Comparison of ENCODE assay signal across 20 mouse cellular contexts in the genomic region with DNA sequence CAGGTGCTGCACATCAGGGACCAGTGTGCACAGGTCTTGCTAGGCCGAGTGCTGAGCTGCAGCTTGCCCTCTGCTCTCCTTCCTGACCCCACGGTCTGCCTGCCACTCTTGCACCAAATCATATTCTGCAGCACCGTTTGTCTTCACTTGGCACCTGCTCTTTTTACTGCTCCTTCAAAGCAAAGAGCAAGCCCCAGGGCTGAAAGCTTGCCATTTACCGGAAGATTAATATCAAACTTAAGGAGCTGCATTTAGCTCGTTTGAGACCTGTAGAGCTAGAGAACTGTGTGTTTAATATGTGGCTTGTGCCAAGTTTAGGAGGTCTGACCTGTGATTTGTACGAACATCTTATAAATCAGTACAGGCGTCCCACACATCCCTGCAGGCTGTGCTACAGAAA. TPM values are rescaled to one million over a fixed set of nuclear protein-coding genes. Genes with fewer than 3 reads are reported as not detected.
"Had no signal": no experiment of that assay in that cellular context is flagged by ENCODE, and none has a peak within 500 bp of the region (broad histone marks: within the 10 kb centered on the region; RNA-seq: fewer than 3 reads in every experiment).

No protein-coding gene starts in this region.

- H3K4me1 ChIP-seq: midbrain, embryonic 12.5 days; neural tube, embryonic 12.5 days had no signal

- ATAC-seq: lung, postnatal 0 days; midbrain, embryonic 16.5 days had no signal

- H3K27me3 ChIP-seq: lung, embryonic 15.5 days; megakaryocyte, embryonic 14.5 days; midbrain, embryonic 12.5 days; neural tube, embryonic 12.5 days; stomach, embryonic 15.5 days had no signal

- H3K9ac ChIP-seq: lung, embryonic 15.5 days; midbrain, embryonic 12.5 days; neural tube, embryonic 12.5 days; stomach, embryonic 15.5 days had no signal

- H3K9me3 ChIP-seq: lung, embryonic 15.5 days; megakaryocyte, embryonic 14.5 days; midbrain, embryonic 12.5 days; neural tube, embryonic 12.5 days; stomach, embryonic 15.5 days had no signal

- H3K4me2 ChIP-seq: lung, embryonic 15.5 days; midbrain, embryonic 12.5 days; neural tube, embryonic 12.5 days; stomach, embryonic 15.5 days had no signal

- H3K4me3 ChIP-seq: lung, embryonic 15.5 days; megakaryocyte, embryonic 14.5 days; midbrain, embryonic 12.5 days; neural tube, embryonic 12.5 days; stomach, embryonic 15.5 days had no signal

- H3K27ac ChIP-seq: lung, embryonic 15.5 days; macrophage; midbrain, embryonic 12.5 days; neural tube, embryonic 12.5 days; stomach, embryonic 15.5 days; stomach, postnatal 0 days had no signal

- DNase-seq: lung, adult 2 months; lung, postnatal 14 days; lung, postnatal 36 days; midbrain, embryonic 14.5 days; right cerebral cortex, postnatal 14 days; thymus, adult 2 months; thymus, postnatal 25 days; thymus, postnatal 4 days had no signal

RNA-seq across cellular contexts. Expression of a gene that starts 53.6 kb away (rescaled TPM):
- polyA plus RNA-seq: liver, embryonic 16.5 days; macrophage; spleen, adult 2 months; urinary bladder, adult 2 months had no signal
